ENCODE assay signal across 13 mouse cellular contexts in genomic region chr19:23388083-23388861, GRCm38 (mm10). TPM values are rescaled to one million over a fixed set of nuclear protein-coding genes. Genes with fewer than 3 reads are reported as not detected.
DNase-seq lines count a peak whose midpoint lies in the region; ATAC-seq lines count a peak whose summit lies in the region.
"Had no signal": no experiment of that assay in that cellular context is flagged by ENCODE, and none has a peak within 500 bp of the region (broad histone marks: within the 10 kb centered on the region; RNA-seq: fewer than 3 reads in every experiment).

No protein-coding gene starts in this region.

- no peak overlapping the region for H3K4me2 ChIP-seq in intestine, embryonic 14.5 days (ENCODE audit: low read length)
- H3K4me2 ChIP-seq in intestine, embryonic 15.5 days (replicated peaks), result no peak overlapping the region
- H3K4me2 ChIP-seq in midbrain, embryonic 16.5 days (ENCODE audit: low read length), result no peak overlapping the region
- H3K4me2 ChIP-seq: stomach, embryonic 15.5 days had no signal

- no peaks in the 10 kb centered on the region for H3K9me3 ChIP-seq in intestine, embryonic 14.5 days (ENCODE audit: control insufficient read depth, low read length)
- no peaks in the 10 kb centered on the region for H3K9me3 ChIP-seq in intestine, embryonic 15.5 days
- H3K9me3 ChIP-seq in midbrain, embryonic 16.5 days (replicated peaks; ENCODE audit: control insufficient read depth, low read length, poor library complexity, severe bottlenecking), result no peaks in the 10 kb centered on the region
- H3K9me3 ChIP-seq: stomach, embryonic 15.5 days had no signal

- 0 out of 2 replicates have a peak overlapping the region, but pooled peaks have one; percentile 27 for H3K27ac ChIP-seq in intestine, embryonic 14.5 days (ENCODE audit: low read depth)
- no peak overlapping the region for H3K27ac ChIP-seq in intestine, embryonic 15.5 days
- H3K27ac ChIP-seq in midbrain, embryonic 16.5 days (ENCODE audit: low read length), result 0 out of 2 replicates have a peak overlapping the region, but pooled peaks have one; percentile 18
- H3K27ac ChIP-seq: gastrocnemius, adult 2 months; stomach, embryonic 15.5 days had no signal

- H3K36me3 ChIP-seq in intestine, embryonic 14.5 days (ENCODE audit: control insufficient read depth, insufficient read depth, low read length), result no peaks in the 10 kb centered on the region
- H3K36me3 ChIP-seq in intestine, embryonic 15.5 days, result no peaks in the 10 kb centered on the region
- no peaks in the 10 kb centered on the region for H3K36me3 ChIP-seq in midbrain, embryonic 16.5 days (ENCODE audit: control insufficient read depth, insufficient read depth, low read length)
- H3K36me3 ChIP-seq: stomach, embryonic 15.5 days had no signal

- H3K4me1 ChIP-seq in intestine, embryonic 14.5 days (replicated peaks; ENCODE audit: control insufficient read depth, insufficient read depth, low read length), result peaks cover 17% of the 10 kb centered on the region
- peaks cover 4% of the 10 kb centered on the region; the same call in 1 of the 2 replicates for H3K4me1 ChIP-seq in intestine, embryonic 15.5 days (replicated peaks)
- H3K4me1 ChIP-seq in midbrain, embryonic 16.5 days (ENCODE audit: control insufficient read depth, insufficient read depth, low read length), result peaks cover 4% of the 10 kb centered on the region
- H3K4me1 ChIP-seq: stomach, embryonic 15.5 days had no signal

- H3K4me3 ChIP-seq in intestine, embryonic 14.5 days (ENCODE audit: low read depth, low read length), result no peak overlapping the region
- no peak overlapping the region for H3K4me3 ChIP-seq in intestine, embryonic 15.5 days (replicated peaks)
- H3K4me3 ChIP-seq in midbrain, embryonic 16.5 days (ENCODE audit: low read depth, low read length), result no peak overlapping the region
- H3K4me3 ChIP-seq: gastrocnemius, adult 2 months; stomach, embryonic 15.5 days had no signal

- no peaks in the 10 kb centered on the region for H3K27me3 ChIP-seq in intestine, embryonic 14.5 days (replicated peaks; ENCODE audit: control insufficient read depth, insufficient read depth, low read length)
- no peaks in the 10 kb centered on the region for H3K27me3 ChIP-seq in intestine, embryonic 15.5 days (replicated peaks)
- no peaks in the 10 kb centered on the region for H3K27me3 ChIP-seq in midbrain, embryonic 16.5 days (ENCODE audit: control insufficient read depth, insufficient read depth, low read depth, low read length)
- H3K27me3 ChIP-seq: stomach, embryonic 15.5 days had no signal

- DNase-seq in intestine, embryonic 14.5 days (ENCODE audit: low spot score), result no peak
- no peak for DNase-seq in liver
- no peak for DNase-seq in spleen, postnatal 4 days (ENCODE audit: low spot score in 2 of 2)
- DNase-seq: cerebellum, adult 9-10 months; gastrocnemius, adult 2 months; kidney, postnatal 4 days; left cerebral cortex, postnatal 4 days had no signal

- WGBS in intestine, embryonic 14.5 days, result 8% methylated on average over 7 of the region's 7 CpGs
- WGBS in intestine, embryonic 15.5 days, result 8% methylated on average over 7 of the region's 7 CpGs
- 34% methylated on average over 7 of the region's 7 CpGs for WGBS in midbrain, embryonic 16.5 days

- ATAC-seq in intestine, embryonic 14.5 days (replicated peaks; ENCODE audit: low FRiP score, low TSS enrichment, low read depth), result no peak
- no peak for ATAC-seq in intestine, embryonic 15.5 days
- ATAC-seq in common myeloid progenitor, adult 5-6 weeks (replicated peaks; ENCODE audit: low read depth, poor library complexity, severe bottlenecking), result peak; percentile 92
- peak; percentile 87 to 88 for ATAC-seq in hematopoietic stem cell, adult 5-6 weeks (replicated peaks in 1 of 2; ENCODE audit: insufficient read depth in 1 of 2, low FRiP score in 2 of 2, low TSS enrichment in 1 of 2, low read depth in 1 of 2, poor library complexity in 2 of 2, severe bottlenecking in 2 of 2)
- ATAC-seq in midbrain, embryonic 16.5 days, result peak; percentile 64; the same call in 1 of the 2 replicates

- no peak overlapping the region for H3K9ac ChIP-seq in intestine, embryonic 14.5 days (ENCODE audit: low read length)
- H3K9ac ChIP-seq in intestine, embryonic 15.5 days, result no peak overlapping the region
- H3K9ac ChIP-seq in midbrain, embryonic 16.5 days (ENCODE audit: low read depth, low read length), result no peak overlapping the region
- H3K9ac ChIP-seq: stomach, embryonic 15.5 days had no signal

RNA-seq across cellular contexts. Expression of gene Mamdc2, which starts 60.0 kb away (rescaled TPM):
- polyA plus RNA-seq in intestine, embryonic 14.5 days (2014; fragmentation: Nextera tagmentation; extraction: Ambion mirVana), result 2.7 and 3.6 TPM in 2 replicates
- polyA plus RNA-seq in intestine, embryonic 15.5 days (2015; fragmentation: Nextera tagmentation; extraction: Ambion mirVana), result 2.2 and 2.4 TPM in 2 replicates
- total RNA-seq in common myeloid progenitor, adult 5-6 weeks (2017), result 0.34 and 1.4 TPM in 2 replicates
- 11.1 and 15.6 TPM in 2 replicates for total RNA-seq in hematopoietic stem cell, adult 5-6 weeks (2017)
- 2.4 and 4.2 TPM in 2 replicates for polyA plus RNA-seq in midbrain, embryonic 16.5 days (2015; fragmentation: Nextera tagmentation; extraction: Ambion mirVana)
- total RNA-seq: neutrophil, adult 5-6 weeks had no signal

Comparison
In these comparisons a context has a peak if more than half of its experiments do, and no peak if none do; other contexts are left out.
1. ATAC-seq: peak in common myeloid progenitor, adult 5-6 weeks (single experiment), hematopoietic stem cell, adult 5-6 weeks (2 of 2) and midbrain, embryonic 16.5 days (single experiment); none in intestine, embryonic 14.5 days (single experiment) and intestine, embryonic 15.5 days (single experiment).